20 mouse cellular contexts compared by ENCODE assay signal in genomic region chr11:71729287-71729686, GRCm38 (mm10).
"Had no signal": no experiment of that assay in that cellular context is flagged by ENCODE, and none has a peak within 500 bp of the region (broad histone marks: within the 10 kb centered on the region; RNA-seq: fewer than 3 reads in every experiment).

No protein-coding gene starts in this region.

- DNase-seq: kidney, adult 18-20 months; kidney, adult 9 months; kidney, postnatal 14 days; kidney, postnatal 4 days; left cerebral cortex, postnatal 4 days; lung, adult 18-20 months; lung, postnatal 10 days; lung, postnatal 36 days; right cerebral cortex, postnatal 25 days; spleen, adult 18-20 months; thymus, postnatal 25 days had no signal

- H3K4me1 ChIP-seq: limb, embryonic 15.5 days; liver, embryonic 12.5 days; liver, embryonic 15.5 days; lung, embryonic 15.5 days; stomach, embryonic 15.5 days had no signal

- H3K4me2 ChIP-seq: limb, embryonic 12.5 days; limb, embryonic 15.5 days; liver, embryonic 12.5 days; liver, embryonic 15.5 days; lung, embryonic 15.5 days; midbrain, embryonic 12.5 days; stomach, embryonic 15.5 days had no signal

- H3K4me3 ChIP-seq: limb, embryonic 12.5 days; limb, embryonic 15.5 days; liver, embryonic 12.5 days; liver, embryonic 15.5 days; lung, embryonic 15.5 days; megakaryocyte, embryonic 14.5 days; midbrain, embryonic 12.5 days; stomach, embryonic 15.5 days had no signal

- H3K36me3 ChIP-seq: limb, embryonic 12.5 days; limb, embryonic 15.5 days; liver, embryonic 12.5 days; liver, embryonic 15.5 days; lung, embryonic 15.5 days; midbrain, embryonic 12.5 days; stomach, embryonic 15.5 days had no signal

- H3K27ac ChIP-seq: limb, embryonic 12.5 days; limb, embryonic 15.5 days; liver, embryonic 12.5 days; liver, embryonic 15.5 days; lung, embryonic 15.5 days; midbrain, embryonic 12.5 days; stomach, embryonic 15.5 days had no signal

- H3K9me3 ChIP-seq: limb, embryonic 12.5 days; limb, embryonic 15.5 days; liver, embryonic 12.5 days; liver, embryonic 15.5 days; lung, embryonic 15.5 days; megakaryocyte, embryonic 14.5 days; midbrain, embryonic 12.5 days; stomach, embryonic 15.5 days had no signal

- ATAC-seq: intestine, embryonic 16.5 days; liver, embryonic 12.5 days had no signal

- H3K27me3 ChIP-seq: limb, embryonic 12.5 days; limb, embryonic 15.5 days; lung, embryonic 15.5 days; midbrain, embryonic 12.5 days; stomach, embryonic 15.5 days had no signal

- H3K9ac ChIP-seq: limb, embryonic 12.5 days; limb, embryonic 15.5 days; liver, embryonic 12.5 days; liver, embryonic 15.5 days; lung, embryonic 15.5 days; midbrain, embryonic 12.5 days; stomach, embryonic 15.5 days had no signal
